Mouse (Mus musculus) embryonic facial prominence, embryonic 12.5 days (tissue): ENCODE results near the gene Cdv3. TPM values are rescaled to one million over a fixed set of nuclear protein-coding genes. Genes with fewer than 3 reads are reported as not detected.
A peak's percentile ranks its signal among the peaks of the same experiment; 100 is the strongest.

Experiments used
- ATAC-seq: fragments of 200-750 bp; cut with Nextera tagmentation; 2 replicates; pipeline ENCODE4 v1.8.0; 2017; ENCODE audit not compliant: insufficient number of reproducible peaks, insufficient read depth, low FRiP score, low TSS enrichment
- H3K27ac ChIP-seq: fragments of 300-500 bp; sonication (generic); 2 replicates; pipeline ENCODE4 v1.5.1; 2016; ENCODE audit warnings: mild to moderate bottlenecking
- H3K27me3 ChIP-seq: fragments of 300-500 bp; sonication (generic); 2 replicates; pipeline ENCODE4 v1.6.1; 2016; ENCODE audit warnings: mild to moderate bottlenecking, moderate library complexity
- H3K36me3 ChIP-seq: fragments of 300-500 bp; sonication (generic); 2 replicates; pipeline ENCODE4 v1.6.1; 2016; ENCODE audit warnings: mild to moderate bottlenecking
- H3K4me1 ChIP-seq: fragments of 300-500 bp; sonication (generic); 2 replicates; pipeline ENCODE4 v1.6.1; 2016
- H3K4me2 ChIP-seq: fragments of 300-500 bp; sonication (generic); replicated peaks from 2 replicates; pipeline ENCODE4 v1.6.1; 2016; ENCODE audit warnings: mild to moderate bottlenecking, moderate library complexity
- H3K4me3 ChIP-seq: fragments of 300-500 bp; sonication (generic); 2 replicates; pipeline ENCODE4 v1.5.1; 2016; ENCODE audit warnings: mild to moderate bottlenecking
- H3K9ac ChIP-seq: fragments of 300-500 bp; sonication (generic); 2 replicates; pipeline ENCODE4 v1.6.1; 2016; ENCODE audit warnings: mild to moderate bottlenecking, moderate library complexity
- H3K9me3 ChIP-seq: fragments of 300-500 bp; sonication (generic); 2 replicates; pipeline ENCODE4 v1.6.1; 2016; ENCODE audit warnings: mild to moderate bottlenecking, moderate library complexity
- WGBS: fragments of 180-500 bp; shearing (Covaris S2); methylation state at CpG from one replicate; pipeline ENCODE4 v1.1.7; 2016; 5-methylcytosine and 5-hydroxymethylcytosine counted together
- polyA plus RNA-seq: library from polyadenylated mRNA; unstranded; fragments of >200 nt; fragmentation: Nextera tagmentation; extraction: Ambion mirVana; gene quantifications from 2 replicates; pipeline ENCODE4 v1.2.1, GENCODE M21; 2016

Gene Cdv3
- polyA plus RNA-seq, result 108 and 110 TPM in 2 replicates

DNA sequence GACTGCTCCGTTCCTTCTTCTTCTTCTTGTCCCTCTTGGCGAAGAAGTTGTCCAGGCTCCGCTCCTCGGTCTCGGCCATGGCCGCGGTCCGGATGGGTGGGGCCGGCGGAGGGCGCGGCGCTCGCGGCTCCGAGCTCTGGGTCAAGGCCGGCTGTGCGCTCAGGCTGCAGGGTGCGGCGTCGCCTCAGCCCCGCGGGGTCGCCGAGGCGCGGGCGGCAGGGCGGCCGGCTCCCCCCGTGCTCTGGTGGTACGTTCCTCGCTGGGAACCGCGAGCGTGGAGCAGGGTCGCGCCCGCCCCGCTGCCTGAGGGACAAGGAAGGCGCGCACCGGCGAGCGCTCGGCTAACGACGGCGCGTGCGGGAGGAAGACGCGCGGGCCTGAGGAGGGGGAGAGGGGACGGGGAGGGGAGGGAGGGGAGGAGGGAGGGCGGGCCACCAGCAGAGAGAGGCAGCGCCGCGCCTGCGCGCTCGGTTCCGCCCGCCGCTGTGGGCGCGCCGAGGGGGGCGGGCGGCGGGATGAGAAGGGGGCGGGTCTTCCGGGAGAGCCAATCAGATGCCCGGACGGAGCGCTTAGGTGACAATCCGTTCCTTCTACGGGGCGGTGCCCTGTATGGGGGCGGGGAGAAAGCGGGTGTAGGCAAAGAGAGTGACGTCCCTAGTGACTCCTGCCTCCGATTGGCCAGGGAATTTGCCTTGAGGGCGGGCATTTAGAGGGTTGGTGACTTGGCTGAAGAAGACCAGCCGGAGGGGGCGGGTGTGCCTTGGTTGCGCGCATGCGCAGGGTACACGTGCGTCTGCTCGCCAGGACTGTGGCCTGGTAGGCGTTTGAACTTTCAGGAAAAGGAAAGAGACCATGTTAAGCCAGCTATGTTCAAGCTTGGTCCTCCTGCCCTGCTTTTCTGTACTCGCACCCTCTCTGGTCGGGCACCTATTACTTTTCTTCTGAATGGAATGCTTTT, at the start of gene Cdv3:
Gene Cdv3, minus strand, starts transcription at position 551 of the 958 bp plus-strand sequence.
- peak within 1 kb of the TSS; percentile 71 for H3K4me2 ChIP-seq
- peaks cover 10% of the 10 kb centered on the region for H3K36me3 ChIP-seq
- H3K27ac ChIP-seq, result peak within 1 kb of the TSS; percentile 97
- WGBS, result 2% methylated on average over 78 of the region's 95 CpGs
- peak; percentile 95 for ATAC-seq
- H3K4me3 ChIP-seq, result peak within 1 kb of the TSS; percentile 67
- H3K4me1 ChIP-seq, result peaks cover 14% of the 10 kb centered on the region
- H3K9me3 ChIP-seq, result no peaks in the 10 kb centered on the region
- peak within 1 kb of the TSS; percentile 94 for H3K9ac ChIP-seq
- H3K27me3 ChIP-seq, result no peaks in the 10 kb centered on the region

DNA sequence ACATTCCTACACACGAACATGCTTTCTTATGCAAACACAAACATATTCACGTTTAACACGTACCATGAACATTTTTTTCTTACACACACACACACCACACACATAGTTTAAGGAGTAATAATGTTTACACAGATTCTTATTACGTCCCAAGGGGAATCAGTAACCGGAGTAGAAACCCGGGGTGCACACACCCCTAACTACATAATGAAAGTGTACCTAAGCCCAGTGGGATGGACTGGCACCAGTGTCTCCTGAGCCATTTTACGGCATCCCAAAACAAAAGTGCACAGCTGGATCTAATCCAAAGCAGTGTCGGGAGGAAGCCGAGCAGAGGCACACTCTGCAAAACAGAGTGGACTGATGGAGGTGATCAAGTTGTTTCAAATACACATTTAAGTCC, 47.8 kb upstream of the Cdv3 start:
- Histone ChIP-seq H3K9ac (no peak overlapping the region), H3K4me3 (no peak overlapping the region), H3K4me2 (no peak overlapping the region), H3K36me3 (no peaks in the 10 kb centered on the region), H3K4me1 (peaks cover 6% of the 10 kb centered on the region), H3K27ac (no peak overlapping the region), H3K9me3 (no peaks in the 10 kb centered on the region), H3K27me3 (no peaks in the 10 kb centered on the region)
- ATAC-seq, result no peak
- WGBS, result 23% methylated on average over 9 of the region's 9 CpGs

DNA sequence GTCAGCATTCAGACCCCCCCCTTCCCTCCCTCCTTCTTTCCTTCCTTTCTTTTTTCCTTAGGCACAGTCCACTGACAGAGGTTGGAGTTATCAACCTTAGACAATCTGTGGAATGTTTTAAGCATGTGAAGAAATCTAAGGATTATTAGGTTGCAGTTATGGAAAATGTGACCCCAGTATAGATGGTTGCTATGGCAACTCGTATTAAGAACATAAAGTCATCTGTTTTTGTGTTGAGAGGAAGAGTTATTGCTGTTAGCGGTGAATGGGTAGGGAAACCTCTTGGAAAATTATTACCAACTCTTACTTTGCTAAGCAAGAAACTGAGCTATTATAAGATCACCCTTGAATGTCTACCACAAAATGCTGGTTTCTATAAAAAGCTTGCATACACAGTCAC, 43.5 kb upstream of the Cdv3 start:
- H3K9me3 ChIP-seq, result no peaks in the 10 kb centered on the region
- H3K4me3 ChIP-seq, result no peak overlapping the region
- no peak overlapping the region for H3K9ac ChIP-seq
- peaks cover 6% of the 10 kb centered on the region for H3K4me1 ChIP-seq
- no peaks in the 10 kb centered on the region for H3K27me3 ChIP-seq
- H3K27ac ChIP-seq, result peak overlapping the region; percentile 41; the same call in 1 of the 2 replicates
- no peak overlapping the region for H3K4me2 ChIP-seq
- WGBS, result 70% methylated on average over 2 of the region's 2 CpGs
- H3K36me3 ChIP-seq, result no peaks in the 10 kb centered on the region
- ATAC-seq, result no peak

DNA sequence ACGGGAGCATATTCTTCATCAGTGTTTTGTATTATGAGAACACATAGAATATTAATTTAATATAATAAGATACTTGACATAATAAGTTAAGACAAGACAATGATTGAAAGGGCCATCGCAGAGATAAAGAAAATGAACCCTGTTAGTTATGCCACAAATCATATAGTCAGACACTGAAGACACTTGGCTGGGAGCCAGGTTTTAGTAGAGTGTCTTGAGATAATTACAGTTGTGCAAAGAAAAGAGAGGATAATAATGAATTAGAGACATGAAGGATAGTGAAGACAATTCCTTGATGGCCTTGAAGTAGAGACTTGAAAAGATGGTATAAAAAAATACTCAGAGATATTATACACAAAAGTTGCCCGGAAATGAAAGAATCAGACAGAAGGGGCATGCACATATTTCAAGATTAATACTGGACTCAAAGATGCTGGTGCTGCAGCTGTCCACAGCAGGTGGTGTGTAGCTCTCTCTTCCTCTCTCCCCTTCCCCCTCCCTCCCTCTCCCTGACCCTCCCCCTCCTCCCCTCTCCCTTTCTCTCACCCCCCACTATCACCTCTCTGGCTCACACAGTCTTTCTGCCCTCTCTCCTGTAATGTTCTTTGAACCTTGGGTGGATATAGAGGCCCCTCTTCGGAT, 42.6 kb upstream of the Cdv3 start:
- 68% methylated on average over 4 of the region's 4 CpGs for WGBS
- Histone ChIP-seq H3K4me2 (no peak overlapping the region), H3K9me3 (no peaks in the 10 kb centered on the region), H3K36me3 (no peaks in the 10 kb centered on the region), H3K9ac (no peak overlapping the region), H3K27ac (peak overlapping the region; percentile 41; the same call in 1 of the 2 replicates), H3K27me3 (no peaks in the 10 kb centered on the region), H3K4me3 (no peak overlapping the region), H3K4me1 (peaks cover 4% of the 10 kb centered on the region; the same call in 1 of the 2 replicates)
- no peak for ATAC-seq

GRCm38 (mm10) chr9:103403331-103403973, 37.8 kb upstream of the Cdv3 start:
- peak overlapping the region; percentile 37; the same call in 1 of the 2 replicates for H3K27ac ChIP-seq
- no peak overlapping the region for H3K9ac ChIP-seq
- H3K4me2 ChIP-seq, result no peak overlapping the region
- no peaks in the 10 kb centered on the region for H3K27me3 ChIP-seq
- whole genome bisulfite sequencing, result 48% methylated on average over 4 of the region's 4 CpGs
- H3K9me3 ChIP-seq, result no peaks in the 10 kb centered on the region
- no peak for ATAC-seq
- no peaks in the 10 kb centered on the region for H3K36me3 ChIP-seq
- peaks cover 3% of the 10 kb centered on the region; the same call in 1 of the 2 replicates for H3K4me1 ChIP-seq
- no peak overlapping the region for H3K4me3 ChIP-seq

DNA sequence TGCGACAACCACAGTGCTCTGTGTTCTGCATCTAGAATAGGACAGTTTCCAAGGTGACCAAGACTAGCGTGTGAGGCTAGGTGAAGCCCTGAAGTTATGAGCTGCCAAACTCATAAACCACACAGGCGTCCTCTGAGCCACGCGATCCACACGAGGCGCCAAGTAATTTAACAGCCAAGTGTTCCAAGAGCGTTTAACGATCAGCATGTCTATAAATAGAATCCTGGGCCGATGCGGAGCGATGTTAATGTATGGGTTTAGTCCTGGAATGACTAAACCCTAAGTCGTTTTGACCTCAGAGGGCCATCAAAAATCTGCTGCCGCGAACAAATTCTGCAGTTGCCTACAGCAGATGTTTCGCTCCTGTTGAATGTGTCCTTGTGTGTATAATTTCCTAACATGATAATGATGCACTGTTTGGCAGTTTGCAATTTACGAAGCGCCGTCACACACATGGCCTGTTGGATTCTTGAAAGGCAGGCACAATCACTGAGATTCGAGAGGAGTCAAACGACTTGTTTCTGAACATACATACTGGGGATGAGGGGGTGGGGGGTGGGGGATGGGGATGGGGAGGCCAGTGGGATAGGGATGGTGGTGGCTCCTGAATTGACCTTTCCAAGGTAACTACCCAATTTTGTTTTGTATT, 33.0 kb upstream of the Cdv3 start:
- no peak overlapping the region for H3K4me2 ChIP-seq

DNA sequence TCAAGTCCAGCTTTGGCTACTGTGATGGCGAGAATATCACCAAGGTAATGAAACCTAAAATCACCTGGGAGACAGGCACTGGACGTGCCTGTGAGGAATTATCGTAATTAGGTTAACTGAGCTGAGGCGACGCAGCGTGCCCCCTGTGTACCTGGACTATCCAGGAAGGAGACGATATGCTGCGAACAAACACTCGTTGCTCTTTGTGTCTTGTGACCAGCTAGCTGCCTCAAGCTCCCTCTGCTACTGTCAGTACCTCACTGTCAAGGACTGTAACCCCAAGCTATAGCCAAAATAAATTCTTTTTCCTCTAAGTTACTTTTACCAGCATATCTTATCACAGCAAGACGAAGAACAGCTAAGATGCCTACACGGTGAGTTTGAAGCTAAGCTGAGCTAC, 27.6 kb upstream of the Cdv3 start:
- Histone ChIP-seq H3K27ac (no peak overlapping the region), H3K4me2 (no peak overlapping the region), H3K9ac (no peak overlapping the region), H3K27me3 (no peaks in the 10 kb centered on the region), H3K4me1 (peaks cover 3% of the 10 kb centered on the region; the same call in 1 of the 2 replicates), H3K4me3 (no peak overlapping the region), H3K9me3 (no peaks in the 10 kb centered on the region), H3K36me3 (no peaks in the 10 kb centered on the region)
- ATAC-seq, result no peak
- 72% methylated on average over 11 of the region's 11 CpGs for WGBS

More for the DNA sequence above, 33.0 kb upstream of the Cdv3 start:
- no peaks in the 10 kb centered on the region for H3K36me3 ChIP-seq
- no peaks in the 10 kb centered on the region for H3K9me3 ChIP-seq
- 72% methylated on average over 21 of the region's 21 CpGs for WGBS
- no peak for ATAC-seq
- no peak overlapping the region for H3K9ac ChIP-seq
- no peaks in the 10 kb centered on the region for H3K27me3 ChIP-seq
- no peak overlapping the region for H3K27ac ChIP-seq
- H3K4me1 ChIP-seq, result peaks cover 3% of the 10 kb centered on the region; the same call in 1 of the 2 replicates
- no peak overlapping the region for H3K4me3 ChIP-seq

GRCm38 (mm10) chr9:103391796-103392372, 26.2 kb upstream of the Cdv3 start:
- Histone ChIP-seq H3K4me1 (peaks cover 11% of the 10 kb centered on the region; the same call in 1 of the 2 replicates), H3K9me3 (no peaks in the 10 kb centered on the region), H3K9ac (no peak overlapping the region), H3K4me3 (no peak overlapping the region), H3K27me3 (no peaks in the 10 kb centered on the region), H3K27ac (no peak overlapping the region), H3K4me2 (no peak overlapping the region), H3K36me3 (no peaks in the 10 kb centered on the region)
- WGBS, result 66% methylated on average over 6 of the region's 6 CpGs
- ATAC-seq, result no peak

- H3K36me3 ChIP-seq, result no peaks in the 10 kb centered on the region
- no peak for ATAC-seq
- 90% methylated on average over 6 of the region's 6 CpGs for WGBS
- no peak overlapping the region for H3K4me3 ChIP-seq
- H3K9me3 ChIP-seq, result no peaks in the 10 kb centered on the region
- no peak overlapping the region for H3K9ac ChIP-seq
- no peak overlapping the region for H3K4me2 ChIP-seq
- no peaks in the 10 kb centered on the region for H3K27me3 ChIP-seq
- H3K27ac ChIP-seq, result no peak overlapping the region
- peaks cover 11% of the 10 kb centered on the region; the same call in 1 of the 2 replicates for H3K4me1 ChIP-seq
These were observed 23.6 kb upstream of the Cdv3 start for GRCm38 (mm10) chr9:103389261-103389660.

GRCm38 (mm10) chr9:103387011-103387653, 21.5 kb upstream of the Cdv3 start:
- H3K4me2 ChIP-seq, result no peak overlapping the region
- no peaks in the 10 kb centered on the region for H3K9me3 ChIP-seq
- peaks cover 17% of the 10 kb centered on the region; the same call in 1 of the 2 replicates for H3K4me1 ChIP-seq
- no peak overlapping the region for H3K9ac ChIP-seq
- H3K36me3 ChIP-seq, result no peaks in the 10 kb centered on the region
- 53% methylated on average over 10 of the region's 10 CpGs for WGBS
- no peaks in the 10 kb centered on the region for H3K27me3 ChIP-seq
- no peak overlapping the region for H3K27ac ChIP-seq
- no peak overlapping the region for H3K4me3 ChIP-seq
- no peak for ATAC-seq
